Mouse (Mus musculus) Patski (cell line): Measurements from ENCODE around the gene Cpe. TPM values are rescaled to one million over a fixed set of nuclear protein-coding genes. Genes with fewer than 3 reads are reported as not detected.

ENCODE experiments used
- ATAC-seq: fragments of 100-300 bp; one replicate; pipeline ENCODE4 v1.8.0; 2021
- CTCF ChIA-PET: fragments of 350-600 bp; sonication (Branson Sonifier 250); formaldehyde crosslinking; loops from one replicate; lab custom pipeline; 2022; ENCODE audit warnings: inconsistent platforms; lab: Charles Lee
- POLR2A ChIA-PET: fragments of 350-600 bp; sonication (Branson Sonifier 250); formaldehyde crosslinking; loops from one replicate; lab custom pipeline; 2022; ENCODE audit warnings: antibody characterized with exemption, inconsistent platforms; lab: Charles Lee
- DNase-seq: peaks from one replicate; pipeline ENCODE4 v3.0.0-alpha.2; 2011; ENCODE audit warnings: low read depth, low spot score
- H3K27me3 ChIP-seq: fragments of 371-371 bp; one replicate; pipeline ENCODE4 v1.5.1; 2021
- CTCF ChIP-seq: fragments of 100-300 bp; IDR thresholded peaks from one replicate; pipeline ENCODE4 v1.5.1; 2021
- in situ Hi-C: fragments of 300-500 bp; cut with MboI; formaldehyde crosslinking; loops from 3 replicates; pipeline ENCODE4 v1.11.1; 2018; ENCODE audit warnings: low pct_unique_long_range_greater_than_20kb, mixed read lengths
- polyA plus RNA-seq: library from polyadenylated mRNA; unstranded; gene quantifications from one replicate; pipeline ENCODE4 v1.2.3, GENCODE M21; 2021

Cpe gene
- polyA plus RNA-seq, 1 experiment from 2014 or later = 1,016 TPM

- in situ Hi-C loops = no loop called here
- POLR2A ChIA-PET = no interaction called here
- no peaks in the 10 kb centered on the region for H3K27me3 ChIP-seq
- DNase-seq (no peak), ATAC-seq (no peak)
- no peak for TF ChIP-seq CTCF
- CTCF ChIA-PET = interaction anchor here (1.0 to 1.1 kb wide), 2 partner anchors 10 to 19 kb away, joined by 3 read pairs; no protein-coding TSS in a partner anchor
Observed at GRCm38 (mm10) chr8:64657517-64657916, 35.3 kb downstream of the Cpe start.

- CTCF ChIA-PET = interaction anchor here (0.9 to 1.1 kb wide), 2 partner anchors 8 to 24 kb away, joined by 3 to 5 read pairs; no protein-coding TSS in a partner anchor
- ATAC-seq = no peak
- TF ChIP-seq CTCF = no peak
- DNase-seq = no peak
- no peaks in the 10 kb centered on the region for H3K27me3 ChIP-seq
- POLR2A ChIA-PET = interaction anchor here (0.6 kb wide), 1 partner anchor 45 kb away, joined by 3 read pairs; no protein-coding TSS in a partner anchor
- in situ Hi-C loops = no loop called here
Observed at GRCm38 (mm10) chr8:64655887-64656286, 37.0 kb downstream of the Cpe start.

- no peak for TF ChIP-seq CTCF
- DNase-seq = no peak
- ChIA-PET CTCF (interaction anchor here (0.8 to 1.5 kb wide), 7 partner anchors 9 to 37 kb away, joined by 3 to 6 read pairs (median 3); partner anchors contain the start of gene Cpe), POLR2A (interaction anchor here (0.6 to 1.2 kb wide), 2 partner anchors 40 to 44 kb away, joined by 3 to 4 read pairs; no protein-coding TSS in a partner anchor)
- no peaks in the 10 kb centered on the region for H3K27me3 ChIP-seq
- no peak for ATAC-seq
- in situ Hi-C loops = no loop called here
Observed at GRCm38 (mm10) chr8:64655087-64655486, 37.8 kb downstream of the Cpe start.

GRCm38 (mm10) chr8:64652285-64652684 lies 40.6 kb downstream of the Cpe start:
- in situ Hi-C loops = no loop called here

GRCm38 (mm10) chr8:64648063-64648462 lies 44.8 kb downstream of the Cpe start:
- no peak for DNase-seq
- no peak for ATAC-seq
- no peak for TF ChIP-seq CTCF
- in situ Hi-C loops = no loop called here
- ChIA-PET CTCF (interaction anchor here (1.0 to 1.5 kb wide), 2 partner anchors 9 to 36 kb away, joined by 3 to 6 read pairs; no protein-coding TSS in a partner anchor), POLR2A (no interaction called here)
- H3K27me3 ChIP-seq = no peaks in the 10 kb centered on the region

More at GRCm38 (mm10) chr8:64652285-64652684, 40.6 kb downstream of the Cpe start:
- CTCF ChIA-PET = interaction anchor here (0.5 to 1.3 kb wide), 2 partner anchors 14 to 40 kb away, joined by 3 to 4 read pairs; partner anchors contain the start of gene Cpe
- ATAC-seq (no peak), DNase-seq (no peak)
- no peak for TF ChIP-seq CTCF
- H3K27me3 ChIP-seq = no peaks in the 10 kb centered on the region
- POLR2A ChIA-PET = no interaction called here

GRCm38 (mm10) chr8:64647148-64647547 lies 45.7 kb downstream of the Cpe start:
- TF ChIP-seq CTCF = no peak
- DNase-seq (no peak), ATAC-seq (no peak)
- ChIA-PET POLR2A (no interaction called here), CTCF (interaction anchor here (1.5 kb wide), 1 partner anchor 45 kb away, joined by 5 read pairs; no protein-coding TSS in a partner anchor)
- no peaks in the 10 kb centered on the region for H3K27me3 ChIP-seq
- in situ Hi-C loops = no loop called here

GRCm38 (mm10) chr8:64646421-64646820 lies 46.4 kb downstream of the Cpe start:
- CTCF ChIA-PET = interaction anchor here (1.5 kb wide), 1 partner anchor 46 kb away, joined by 5 read pairs; no protein-coding TSS in a partner anchor
- no peaks in the 10 kb centered on the region for H3K27me3 ChIP-seq
- no peak for TF ChIP-seq CTCF
- in situ Hi-C loops = no loop called here
- POLR2A ChIA-PET = no interaction called here
- DNase-seq (no peak), ATAC-seq (no peak)

GRCm38 (mm10) chr8:64644108-64645005 lies 48.5 kb downstream of the Cpe start:
- CTCF ChIA-PET = interaction anchor here (0.6 to 1.8 kb wide), 6 partner anchors 10 to 48 kb away, joined by 3 to 6 read pairs (median 3); partner anchors contain the start of gene Cpe
- POLR2A ChIA-PET = interaction anchor here (0.6 kb wide), 1 partner anchor 63 kb away, joined by 3 read pairs; no protein-coding TSS in a partner anchor

GRCm38 (mm10) chr8:64643382-64643781 lies 49.5 kb downstream of the Cpe start:
- in situ Hi-C loops = no loop called here
- ATAC-seq = peak; percentile 74
- ChIA-PET CTCF (interaction anchor here (1.2 kb wide), 1 partner anchor 23 kb away, joined by 3 read pairs; no protein-coding TSS in a partner anchor), POLR2A (no interaction called here)
- DNase-seq = no peak
- no peak for TF ChIP-seq CTCF
- H3K27me3 ChIP-seq = no peaks in the 10 kb centered on the region

More at GRCm38 (mm10) chr8:64644108-64645005, 48.5 kb downstream of the Cpe start:
- H3K27me3 ChIP-seq = no peaks in the 10 kb centered on the region
- in situ Hi-C loops = no loop called here
- ATAC-seq (peak; percentile 73), DNase-seq (peak; percentile 75)
- no peak for TF ChIP-seq CTCF

GRCm38 (mm10) chr8:64642799-64643198 lies 50.1 kb downstream of the Cpe start:
- TF ChIP-seq CTCF = no peak
- in situ Hi-C loops = no loop called here

More at GRCm38 (mm10) chr8:64642799-64643198, 50.1 kb downstream of the Cpe start:
- POLR2A ChIA-PET = no interaction called here
- CTCF ChIA-PET = no interaction called here
- DNase-seq (no peak), ATAC-seq (no peak)
- H3K27me3 ChIP-seq = no peaks in the 10 kb centered on the region
